Mouse (Mus musculus) granulocyte monocyte progenitor cell, adult 5-6 weeks (primary cell): ENCODE data around the gene Stambpl1. TPM values are rescaled to one million over a fixed set of nuclear protein-coding genes. Genes with fewer than 3 reads are reported as not detected.
A peak's percentile ranks its signal among the peaks of the same experiment; 100 is the strongest.
"Not testable (repeated sequence)": the region's sequence is repeated elsewhere in the genome, so short reads cannot be mapped to it uniquely, and the experiment has no call there.

ENCODE experiments used
- ATAC-seq: replicated peaks from 2 replicates; pipeline ENCODE4 v1.8.0; 2016; ENCODE audit warnings: mild to moderate bottlenecking, moderate TSS enrichment, inconsistent platforms; ENCODE audit not compliant: poor library complexity, severe bottlenecking
- total RNA-seq, 2 experiments: library from RNA; stranded (forward) in 1 of 2; stranded (reverse) in 1 of 2; fragments of 200-712, 200-1000 nt in 1 of 2; fragments of >200 nt in 1 of 2; fragmentation: Nextera tagmentation in 1 of 2; gene quantifications; 2 replicates each; pipeline ENCODE4 v1.2.3; 2014 to 2017

Stambpl1 gene
- total RNA-seq, 2 experiments from 2014 or later = 12.7 to 34.2 TPM

- ATAC-seq = no peak
Measured at GRCm38 (mm10) chr19:34195031-34195430, 3.0 kb downstream of the Stambpl1 start.

DNA sequence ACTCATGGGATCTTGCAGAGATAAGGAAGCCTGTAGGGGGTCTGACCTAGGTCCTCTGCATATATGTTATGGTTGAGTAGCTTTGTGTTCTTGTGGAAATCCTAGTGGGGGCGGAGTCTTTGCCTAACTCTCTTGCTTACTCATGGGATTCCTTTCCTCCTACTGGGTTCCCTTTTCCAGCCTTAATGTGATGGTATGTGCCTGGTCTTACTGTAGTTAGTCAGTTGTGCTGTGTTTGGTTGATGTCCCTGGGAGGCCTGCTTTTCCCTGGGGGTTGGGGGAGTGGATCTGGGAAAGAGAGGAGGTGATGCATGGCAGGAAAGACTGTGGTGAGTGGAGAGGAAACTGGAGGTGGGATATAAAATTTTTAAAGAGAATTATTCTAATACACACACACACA lies 6.0 kb downstream of the Stambpl1 start:
- ATAC-seq = no peak

GRCm38 (mm10) chr19:34198901-34199300 lies 6.9 kb downstream of the Stambpl1 start:
- peak; percentile 28 for ATAC-seq

DNA sequence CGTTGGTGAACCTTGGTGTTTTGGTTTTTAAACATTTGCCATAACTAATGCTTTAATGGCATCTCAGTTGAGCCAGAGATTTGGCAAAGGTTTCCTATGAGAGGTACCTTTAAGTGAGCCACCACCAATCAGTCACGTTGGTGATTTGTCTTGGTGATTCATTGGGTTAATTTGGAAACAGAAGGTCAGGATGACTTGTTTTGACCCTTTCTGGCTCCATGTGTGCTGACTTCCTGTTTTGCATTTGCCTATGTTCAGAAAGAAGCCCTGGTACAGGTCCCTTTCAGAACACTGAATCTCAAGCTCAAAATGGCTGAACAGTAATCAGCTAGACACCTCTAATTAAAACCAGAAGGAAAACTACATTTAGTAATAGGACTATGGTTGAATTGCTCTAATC lies 7.5 kb downstream of the Stambpl1 start:
- ATAC-seq = peak; percentile 64

DNA sequence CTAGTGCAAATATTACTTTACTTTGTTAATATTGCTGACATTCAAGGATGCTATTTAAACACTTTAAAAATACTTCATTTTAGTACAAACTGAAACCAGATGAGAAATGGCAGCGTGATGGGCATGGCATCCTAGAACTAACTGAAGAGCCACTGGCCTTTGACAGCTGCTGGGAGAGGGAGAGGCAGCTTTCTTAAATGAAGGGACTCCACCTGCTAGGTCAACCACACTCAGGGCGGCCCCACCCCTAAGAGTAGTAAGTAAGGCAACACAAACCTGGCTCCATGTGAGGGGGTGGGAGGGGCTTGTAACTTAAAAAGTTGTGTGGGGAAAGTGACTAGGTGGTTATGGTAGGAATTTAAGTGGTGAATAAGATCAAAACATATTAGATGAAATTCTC lies 10.6 kb downstream of the Stambpl1 start:
- no peak for ATAC-seq

DNA sequence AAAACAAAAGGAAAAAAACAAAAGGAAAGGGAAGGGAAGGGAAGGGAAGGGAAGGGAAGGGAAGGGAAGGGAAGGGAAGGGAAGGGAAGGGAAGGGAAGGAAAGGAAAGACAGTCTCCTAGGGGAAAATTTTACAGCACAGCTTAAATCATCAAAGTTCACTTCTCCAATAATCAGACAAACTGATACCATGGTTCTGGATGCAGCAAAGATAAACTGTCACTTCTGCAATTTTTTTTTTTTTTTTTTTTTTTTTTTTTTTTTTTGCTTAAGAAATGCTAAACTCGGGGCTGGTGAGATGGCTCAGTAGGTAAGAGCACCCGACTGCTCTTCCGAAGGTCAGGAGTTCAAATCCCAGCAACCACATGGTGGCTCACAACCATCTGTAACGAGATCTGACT lies 14.1 kb downstream of the Stambpl1 start:
- ATAC-seq = not testable (repeated sequence)

DNA sequence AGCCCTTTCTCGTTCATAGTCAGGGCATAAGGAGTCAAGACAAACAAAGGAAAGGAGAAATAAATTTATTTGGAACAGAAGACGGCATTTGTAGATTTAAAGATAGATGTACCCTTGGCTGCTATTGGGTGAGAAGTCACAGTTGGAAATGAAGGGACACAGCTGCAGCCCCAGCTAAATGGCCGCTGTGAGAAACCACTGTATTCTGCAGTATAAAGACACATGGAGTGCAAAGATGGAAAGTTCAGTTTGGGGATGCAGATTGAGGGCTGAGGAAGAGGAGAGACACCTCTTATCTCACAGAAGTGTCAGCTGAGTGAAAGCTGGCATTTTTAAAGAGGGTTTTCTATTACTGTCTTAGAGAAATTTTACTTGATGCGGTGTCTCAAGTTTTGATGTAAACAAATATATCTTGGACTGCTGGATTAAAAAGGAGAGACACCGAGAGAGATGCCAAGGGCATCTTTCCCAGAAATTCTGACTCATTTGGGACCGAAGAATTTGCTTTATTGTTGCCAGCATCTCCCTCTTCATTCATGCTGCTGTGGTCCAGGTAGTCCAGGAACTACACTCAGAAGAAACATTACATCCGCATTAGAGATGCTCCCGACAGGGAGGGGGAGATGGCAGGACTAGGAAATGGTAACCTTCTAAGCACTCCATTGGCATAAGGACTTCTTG lies 14.9 kb downstream of the Stambpl1 start:
- ATAC-seq = no peak

DNA sequence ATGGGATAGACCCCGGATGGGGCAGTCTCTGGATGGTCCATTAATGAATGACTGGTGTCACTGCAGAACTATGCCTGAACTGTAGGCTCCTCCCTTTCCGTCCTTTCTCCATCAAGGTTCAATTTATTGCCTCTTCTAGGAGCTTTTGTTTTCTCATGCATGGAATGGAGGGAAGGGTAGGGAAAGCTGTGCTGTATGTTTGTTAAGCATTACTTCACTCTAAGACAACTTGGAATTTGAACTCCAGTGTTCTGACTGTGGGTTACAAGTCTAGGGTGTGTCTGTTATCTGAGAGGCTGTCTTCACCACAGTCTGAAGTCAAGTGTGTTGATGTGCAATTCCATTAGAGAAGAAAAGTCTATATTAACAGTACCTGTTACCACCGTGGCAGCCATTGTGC lies 17.0 kb downstream of the Stambpl1 start:
- ATAC-seq = no peak

- ATAC-seq = no peak
Measured at GRCm38 (mm10) chr19:34209930-34210581, 18.0 kb downstream of the Stambpl1 start.

GRCm38 (mm10) chr19:34210841-34211240 lies 18.8 kb downstream of the Stambpl1 start:
- ATAC-seq = no peak

DNA sequence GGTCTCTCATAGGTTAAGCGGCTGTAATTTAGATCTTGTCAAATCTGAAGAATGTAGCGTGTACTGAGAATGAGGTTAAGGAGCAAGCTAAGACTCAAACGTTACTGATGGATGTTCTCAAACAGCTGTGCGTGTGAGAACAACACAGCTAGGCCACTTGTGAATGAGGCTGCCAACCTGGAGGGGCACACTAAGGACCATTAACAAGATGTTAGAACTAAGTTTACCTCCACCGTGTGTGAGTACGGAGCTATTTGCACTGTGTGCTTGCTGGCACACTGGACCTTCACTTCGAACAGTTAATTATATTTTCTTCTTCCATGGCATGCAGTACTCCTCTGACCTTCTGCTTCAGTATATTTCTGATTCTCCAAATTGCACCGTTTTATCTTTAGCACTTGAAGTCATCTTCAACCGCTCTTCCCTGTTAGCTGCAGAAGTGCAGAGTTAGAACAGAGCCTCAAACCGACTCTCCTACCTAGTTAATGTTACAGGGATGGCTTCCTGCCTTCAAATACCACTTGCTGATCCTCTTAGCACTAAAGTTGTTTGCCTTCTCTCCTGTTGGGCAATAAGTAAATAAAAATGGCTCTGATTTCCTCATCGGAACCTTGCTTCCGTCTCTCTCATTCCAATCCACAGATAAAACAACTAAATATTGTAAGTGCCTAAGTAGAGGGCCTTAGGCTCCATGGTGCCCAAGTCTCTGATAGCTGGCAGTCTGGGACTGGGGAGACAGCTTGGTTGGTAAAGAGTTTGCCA lies 20.6 kb downstream of the Stambpl1 start:
- ATAC-seq = no peak

DNA sequence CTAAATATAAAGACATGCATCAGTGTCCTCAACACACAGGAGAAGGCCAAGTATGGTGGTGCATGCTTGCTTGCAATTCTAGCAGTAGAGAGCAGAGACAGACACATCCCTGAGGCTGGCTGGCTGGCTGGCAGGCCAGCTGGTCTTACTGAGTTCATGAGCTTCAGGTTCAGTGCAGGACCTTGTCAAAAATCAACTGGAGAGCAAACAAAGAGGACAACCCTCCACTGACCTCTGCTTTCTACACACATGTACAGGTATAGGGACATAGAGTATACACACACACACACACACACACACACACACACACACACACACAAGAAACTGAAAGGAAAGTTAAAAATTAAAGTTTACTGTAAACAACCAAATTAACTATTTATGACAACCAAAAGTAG lies 21.2 kb downstream of the Stambpl1 start:
- no peak for ATAC-seq

DNA sequence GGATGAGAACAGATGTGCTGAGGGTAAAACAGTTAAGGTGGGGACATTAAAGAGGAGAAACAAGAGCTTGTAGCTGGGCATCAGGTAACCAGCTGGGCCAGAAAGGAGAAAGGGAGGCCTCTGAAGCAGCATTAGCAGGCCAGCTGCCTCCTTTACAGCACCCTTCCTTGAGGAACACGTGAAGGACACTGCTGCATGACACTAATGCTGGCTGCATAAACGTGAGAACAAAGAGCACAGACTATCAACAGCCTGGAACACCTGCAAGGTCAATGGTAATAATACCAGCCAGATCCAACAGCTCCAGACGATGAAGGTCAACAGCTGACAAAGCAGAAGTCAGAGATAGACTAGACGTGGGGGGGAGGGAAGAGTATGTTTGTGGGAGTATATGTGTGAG lies 22.1 kb downstream of the Stambpl1 start:
- ATAC-seq = no peak

GRCm38 (mm10) chr19:34216956-34217355 lies 24.9 kb downstream of the Stambpl1 start:
- ATAC-seq = no peak

GRCm38 (mm10) chr19:34217761-34218160 lies 25.7 kb downstream of the Stambpl1 start:
- ATAC-seq = no peak

GRCm38 (mm10) chr19:34219260-34219968 lies 27.4 kb downstream of the Stambpl1 start:
- ATAC-seq = peak; percentile 12; the same call in 1 of the 2 replicates

DNA sequence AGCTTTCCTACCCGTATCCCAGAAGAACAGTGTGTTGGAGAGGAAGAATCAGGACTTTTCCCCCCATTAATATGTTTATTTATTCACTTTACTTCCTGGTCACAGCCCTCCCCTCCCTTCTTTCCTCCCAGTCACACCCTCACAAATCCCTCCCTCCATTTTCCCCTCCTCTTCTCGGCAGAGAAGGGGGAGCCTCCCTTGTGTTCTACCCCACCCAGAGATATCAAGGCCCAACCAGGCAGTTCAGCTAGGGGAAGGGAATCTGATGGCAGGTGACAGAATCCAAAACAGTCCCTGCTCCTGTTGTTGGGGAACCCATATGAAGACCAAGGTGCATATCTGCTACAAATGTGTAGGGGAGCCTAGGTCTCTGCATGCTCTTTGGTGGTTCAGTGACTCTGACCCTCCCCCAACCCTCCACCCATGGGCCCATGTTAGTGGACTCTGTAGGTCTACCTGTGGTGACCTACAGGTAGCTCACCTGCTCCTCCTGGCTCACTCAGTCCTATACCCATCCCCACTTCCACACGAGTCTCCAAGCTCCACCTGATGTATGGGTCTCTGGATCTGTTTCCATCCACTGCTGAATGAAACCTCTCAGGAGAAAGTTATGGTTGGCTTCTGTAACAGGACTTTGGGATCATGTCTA lies 28.8 kb downstream of the Stambpl1 start:
- ATAC-seq = no peak

GRCm38 (mm10) chr19:34222805-34223204 lies 30.8 kb downstream of the Stambpl1 start:
- ATAC-seq = no peak

DNA sequence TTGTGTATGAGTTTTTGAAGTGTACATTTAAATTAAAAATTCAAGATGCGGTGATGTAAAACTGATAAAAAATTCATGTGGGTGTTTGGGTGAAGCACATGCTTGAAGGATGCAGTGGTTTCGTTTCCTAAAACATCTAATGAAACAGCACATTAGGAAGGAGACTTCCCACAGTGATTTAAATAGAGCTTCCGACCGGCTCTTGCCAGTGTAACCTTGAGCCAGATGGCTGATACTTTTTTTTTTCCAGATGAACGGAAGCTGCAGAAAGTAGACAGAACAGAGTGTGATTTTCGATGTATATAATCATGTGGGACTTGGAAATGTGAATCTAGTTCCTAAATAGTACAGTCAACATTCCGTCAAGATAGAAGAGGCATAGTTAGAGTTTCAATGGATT lies 39.6 kb downstream of the Stambpl1 start:
- ATAC-seq = no peak

GRCm38 (mm10) chr19:34232326-34232725 lies 40.3 kb downstream of the Stambpl1 start:
- ATAC-seq = no peak
